Mouse (Mus musculus): ENCODE results near the gene 1700057G04Rik.

The 1700057G04Rik gene

DNA sequence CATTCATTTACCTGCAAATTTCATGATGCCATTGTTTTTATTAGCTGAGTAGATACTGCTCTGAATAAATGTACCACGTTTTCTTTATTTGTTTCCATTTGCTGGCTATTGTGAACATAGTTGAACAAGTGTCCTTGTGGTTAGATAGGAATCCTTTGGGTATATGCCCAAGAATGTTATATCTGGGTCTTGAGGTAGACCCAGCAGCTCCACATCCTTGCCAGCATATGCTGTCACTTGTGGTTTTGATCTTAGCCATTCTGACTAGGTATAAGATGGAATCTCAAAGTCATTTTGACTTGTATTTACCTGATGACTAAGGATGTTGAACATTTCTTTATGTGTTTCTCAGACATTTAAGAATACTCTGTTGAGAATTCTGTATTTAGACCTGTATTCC is 77.7 kb downstream of the 1700057G04Rik start:
- DNase-seq (ENCODE audit: low spot score) = no peak

DNA sequence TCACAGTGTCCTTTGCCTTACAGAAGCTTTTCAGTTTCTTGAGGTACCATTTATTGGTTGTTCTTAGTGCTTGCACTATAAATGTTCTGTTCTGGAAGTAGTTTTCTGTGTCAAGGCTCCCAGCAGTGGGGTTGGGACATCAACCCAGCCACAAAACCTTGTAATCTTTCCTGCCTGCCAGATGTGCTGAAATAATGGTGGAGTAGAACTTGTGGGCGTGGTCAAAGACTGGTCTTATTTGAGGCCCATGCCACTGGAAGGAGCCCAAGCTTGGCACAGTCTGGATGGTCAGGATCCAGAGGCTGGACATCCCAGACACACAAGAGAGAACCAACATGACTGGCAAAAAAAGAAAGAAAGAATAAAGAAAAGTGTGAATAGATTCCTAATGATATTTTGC is 78.2 kb downstream of the 1700057G04Rik start:
- DNase-seq (ENCODE audit: low spot score) = no peak

DNA sequence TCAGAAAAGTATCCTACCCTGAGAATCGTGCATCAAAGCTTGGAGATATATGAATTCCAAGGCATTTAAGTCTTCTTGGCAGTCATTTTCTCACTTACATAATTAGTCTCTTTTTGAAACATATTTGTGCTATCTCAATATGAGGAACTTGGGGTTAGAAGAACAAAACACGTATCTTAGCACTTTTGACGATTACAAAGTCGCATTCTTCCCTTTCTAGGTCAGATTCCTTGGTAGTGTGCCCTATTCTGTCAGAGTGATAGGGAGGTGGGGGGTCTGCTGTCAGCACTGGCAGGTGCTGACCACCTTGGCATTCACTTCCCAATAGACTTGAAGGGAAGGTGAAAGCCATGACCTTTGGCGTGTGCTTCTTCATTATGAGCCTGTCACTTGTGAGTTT is 93.5 kb downstream of the 1700057G04Rik start:
- DNase-seq (ENCODE audit: low spot score) = no peak

All from ovary, postnatal 10 days (tissue).